Mouse (Mus musculus) hindbrain, postnatal 0 days (tissue): ENCODE data around the gene Sdr9c7. TPM values are rescaled to one million over a fixed set of nuclear protein-coding genes. Genes with fewer than 3 reads are reported as not detected.

Experiments
- ATAC-seq: fragments of 200-750 bp; cut with Nextera tagmentation; 2 replicates; pipeline ENCODE4 v1.8.0; 2017; ENCODE audit warnings: mild to moderate bottlenecking, moderate TSS enrichment, moderate library complexity
- DNase-seq: peaks from one replicate; pipeline ENCODE4 v3.0.0-alpha.2; 2015; ENCODE audit warnings: low spot score
- H3K27ac ChIP-seq: fragments of 300-500 bp; sonication (generic); 2 replicates; pipeline ENCODE4 v1.5.1; 2014; ENCODE audit warnings: mild to moderate bottlenecking
- H3K27me3 ChIP-seq: fragments of 300-500 bp; sonication (generic); 2 replicates; pipeline ENCODE4 v1.6.1; 2014; ENCODE audit warnings: low read length, mixed read lengths; ENCODE audit not compliant: insufficient read depth
- H3K36me3 ChIP-seq: fragments of 300-500 bp; sonication (generic); 2 replicates; pipeline ENCODE4 v1.6.1; 2014; ENCODE audit warnings: low read length, mixed read lengths; ENCODE audit not compliant: insufficient read depth
- H3K4me1 ChIP-seq: fragments of 300-500 bp; sonication (generic); 2 replicates; pipeline ENCODE4 v1.6.1; 2014; ENCODE audit warnings: antibody characterized with exemption, low read length, mixed read lengths; ENCODE audit not compliant: insufficient read depth
- H3K4me2 ChIP-seq: fragments of 300-500 bp; sonication (generic); 2 replicates; pipeline ENCODE4 v1.6.1; 2014; ENCODE audit warnings: low read depth, mild to moderate bottlenecking, low read length, moderate library complexity, mixed read lengths
- H3K4me3 ChIP-seq: fragments of 300-500 bp; sonication (generic); 2 replicates; pipeline ENCODE4 v1.5.1; 2014; ENCODE audit warnings: low read length
- H3K9ac ChIP-seq: fragments of 300-500 bp; sonication (generic); replicated peaks from 2 replicates; pipeline ENCODE4 v1.6.1; 2014; ENCODE audit warnings: mild to moderate bottlenecking, low read length, moderate library complexity, mixed read lengths
- H3K9me3 ChIP-seq: fragments of 300-500 bp; sonication (generic); 2 replicates; pipeline ENCODE4 v1.6.1; 2016; ENCODE audit warnings: low read length, mixed read lengths
- CTCF ChIP-seq: IDR thresholded peaks from 2 replicates; pipeline ENCODE4 v1.5.1; 2016; ENCODE audit warnings: antibody characterized with exemption, control low read depth, low read depth
- WGBS: fragments of 180-500 bp; shearing (Covaris S2); extraction: QIAGEN DNeasy Blood & Tissue Kit; methylation state at CpG from one replicate; pipeline ENCODE4 v1.1.7; 2014; 5-methylcytosine and 5-hydroxymethylcytosine counted together
- polyA plus RNA-seq: library from polyadenylated mRNA; unstranded; fragments of >200 nt; fragmentation: Nextera tagmentation; extraction: Ambion mirVana; gene quantifications from 2 replicates; pipeline ENCODE4 v1.2.1, GENCODE M21; 2015
- total RNA-seq: library from RNA; depleted of rRNA; stranded (reverse); fragments of >200 nt; gene quantifications from 2 replicates; pipeline ENCODE4 v1.2.3, GENCODE M21; 2014; rRNA removed

The Sdr9c7 gene
- total RNA-seq (not detected in 2 replicates), polyA plus RNA-seq (not detected in 2 replicates)

- Histone ChIP-seq H3K4me2 (no peak within 1 kb of the TSS), H3K27ac (no peak within 1 kb of the TSS), H3K9ac (no peak within 1 kb of the TSS), H3K27me3 (no peaks in the 10 kb centered on the region), H3K36me3 (no peaks in the 10 kb centered on the region), H3K4me3 (no peak within 1 kb of the TSS), H3K9me3 (no peaks in the 10 kb centered on the region), H3K4me1 (no peaks in the 10 kb centered on the region)
- DNase-seq (no peak), ATAC-seq (no peak)
- TF ChIP-seq CTCF: no peak
- 91% methylated on average over 2 of the region's 2 CpGs for WGBS
These were observed at the start of gene Sdr9c7 for GRCm38 (mm10) chr10:127898218-127898617. Sdr9c7 (plus strand) TSS chr10:127898518.

GRCm38 (mm10) chr10:127849628-127850027, 48.7 kb upstream of the Sdr9c7 start, which contains the start of gene Rdh19:
Rdh19 (plus strand) TSS chr10:127849928.
- no peaks in the 10 kb centered on the region for H3K9me3 ChIP-seq
- WGBS: 77% methylated on average over 1 of the region's 1 CpGs
- H3K36me3 ChIP-seq: no peaks in the 10 kb centered on the region
- no peak within 1 kb of the TSS for H3K27ac ChIP-seq
- no peak within 1 kb of the TSS for H3K4me2 ChIP-seq
- ATAC-seq (no peak), DNase-seq (no peak)
- H3K9ac ChIP-seq: no peak within 1 kb of the TSS
- no peak for TF ChIP-seq CTCF
- H3K4me3 ChIP-seq: no peak within 1 kb of the TSS
- H3K4me1 ChIP-seq: no peaks in the 10 kb centered on the region
- H3K27me3 ChIP-seq: no peaks in the 10 kb centered on the region

GRCm38 (mm10) chr10:127856376-127856775, 41.9 kb upstream of the Sdr9c7 start:
- H3K4me3 ChIP-seq: no peak overlapping the region
- H3K9ac ChIP-seq: no peak overlapping the region
- peak; percentile 2 for DNase-seq
- no peaks in the 10 kb centered on the region for H3K9me3 ChIP-seq
- H3K4me2 ChIP-seq: no peak overlapping the region
- no peak overlapping the region for H3K27ac ChIP-seq
- no peaks in the 10 kb centered on the region for H3K36me3 ChIP-seq
- H3K4me1 ChIP-seq: no peaks in the 10 kb centered on the region
- no peak for ATAC-seq
- H3K27me3 ChIP-seq: no peaks in the 10 kb centered on the region
- no peak for TF ChIP-seq CTCF

GRCm38 (mm10) chr10:127864931-127865330, 33.4 kb upstream of the Sdr9c7 start:
- DNase-seq (no peak), ATAC-seq (no peak)

DNA sequence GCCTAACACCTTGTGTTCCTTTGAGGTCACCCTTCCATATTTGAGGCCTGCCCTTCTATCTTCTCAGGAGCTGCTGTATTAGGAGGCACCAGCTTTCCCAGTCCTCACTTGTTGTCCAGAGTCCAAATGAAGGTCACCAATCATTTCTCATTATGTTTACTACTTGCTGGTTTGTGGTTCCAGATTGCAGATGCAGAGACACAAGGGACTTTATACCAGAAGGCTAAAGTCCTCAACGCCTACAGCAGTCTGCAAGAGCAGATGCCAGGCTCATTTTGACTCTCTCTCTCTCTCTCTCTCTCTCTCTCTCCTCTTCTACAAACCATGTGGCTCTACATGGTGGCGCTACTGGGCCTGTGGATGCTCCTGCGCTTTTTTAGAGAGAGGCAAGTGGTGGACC, 32.1 kb upstream of the Sdr9c7 start, which contains the start of gene Rdh16f2:
Gene Rdh16f2, plus strand, starts transcription at position 243 of the 400 bp plus-strand sequence.
- TF ChIP-seq CTCF: no peak
- H3K9me3 ChIP-seq: no peaks in the 10 kb centered on the region
- H3K4me3 ChIP-seq: no peak within 1 kb of the TSS
- 88% methylated on average over 3 of the region's 3 CpGs for WGBS
- ATAC-seq: no peak
- no peak for DNase-seq
- H3K36me3 ChIP-seq: no peaks in the 10 kb centered on the region
- H3K27me3 ChIP-seq: no peaks in the 10 kb centered on the region
- no peak within 1 kb of the TSS for H3K27ac ChIP-seq
- H3K4me2 ChIP-seq: no peak within 1 kb of the TSS
- no peak within 1 kb of the TSS for H3K9ac ChIP-seq
- H3K4me1 ChIP-seq: no peaks in the 10 kb centered on the region

More at GRCm38 (mm10) chr10:127864931-127865330, 33.4 kb upstream of the Sdr9c7 start:
- Histone ChIP-seq H3K4me1 (no peaks in the 10 kb centered on the region), H3K36me3 (no peaks in the 10 kb centered on the region), H3K27me3 (no peaks in the 10 kb centered on the region), H3K4me3 (no peak overlapping the region), H3K9ac (no peak overlapping the region), H3K27ac (no peak overlapping the region), H3K9me3 (no peaks in the 10 kb centered on the region), H3K4me2 (no peak overlapping the region)
- TF ChIP-seq CTCF: no peak

DNA sequence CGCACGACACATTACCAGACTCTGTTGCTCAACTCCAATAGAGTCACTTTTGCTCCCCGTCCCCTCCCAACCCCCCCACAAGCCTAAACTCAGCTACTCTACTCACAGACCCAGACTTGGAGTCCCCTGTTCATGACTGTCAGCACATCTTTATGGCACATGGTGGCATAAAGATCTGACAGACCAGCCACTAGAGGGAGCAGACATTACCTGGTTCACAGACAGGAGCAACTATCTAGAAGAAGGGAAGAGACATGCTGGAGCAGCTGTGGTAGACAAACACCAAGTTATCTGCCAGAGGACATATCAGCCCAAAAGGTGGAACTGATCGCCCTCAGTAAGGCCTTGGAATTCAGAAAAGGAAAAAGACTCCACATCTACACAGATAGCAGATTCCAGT, 25.8 kb upstream of the Sdr9c7 start:
- H3K4me1 ChIP-seq: no peaks in the 10 kb centered on the region
- DNase-seq: no peak
- WGBS: 81% methylated on average over 4 of the region's 4 CpGs
- H3K27ac ChIP-seq: no peak overlapping the region
- H3K9me3 ChIP-seq: no peaks in the 10 kb centered on the region
- no peak overlapping the region for H3K9ac ChIP-seq
- peak; percentile 31 for TF ChIP-seq CTCF
- H3K4me2 ChIP-seq: no peak overlapping the region
- H3K27me3 ChIP-seq: no peaks in the 10 kb centered on the region
- ATAC-seq: no peak
- H3K36me3 ChIP-seq: no peaks in the 10 kb centered on the region
- H3K4me3 ChIP-seq: no peak overlapping the region

DNA sequence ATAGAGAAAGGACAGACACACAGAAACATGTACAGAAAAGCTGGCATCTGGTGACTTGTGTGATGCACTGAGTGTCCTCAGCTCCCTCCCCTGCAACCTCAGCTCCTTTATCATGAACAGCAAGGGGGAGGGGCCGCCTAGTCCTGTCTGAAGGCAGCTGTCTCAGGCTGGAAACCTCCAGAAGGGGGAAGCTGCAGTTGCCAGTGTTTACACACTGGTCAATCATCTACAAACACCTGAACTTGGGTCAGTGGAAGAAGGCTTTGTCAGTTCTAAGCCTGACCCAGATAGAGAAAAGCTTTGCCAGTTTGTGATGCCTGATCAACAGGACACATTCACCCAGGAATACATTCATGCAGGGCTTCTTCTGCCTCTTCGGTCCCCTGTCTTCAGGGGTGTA, 20.6 kb upstream of the Sdr9c7 start:
- Histone ChIP-seq H3K27ac (no peak overlapping the region), H3K9me3 (no peaks in the 10 kb centered on the region), H3K4me2 (no peak overlapping the region), H3K36me3 (no peaks in the 10 kb centered on the region), H3K9ac (no peak overlapping the region), H3K4me1 (no peaks in the 10 kb centered on the region), H3K27me3 (no peaks in the 10 kb centered on the region), H3K4me3 (no peak overlapping the region)
- no peak for TF ChIP-seq CTCF
- DNase-seq (no peak), ATAC-seq (no peak)
- 63% methylated on average over 2 of the region's 2 CpGs for WGBS
